Mouse (Mus musculus) C2C12 (cell line): ENCODE data around the gene Abcc5.

Source experiments
- CEBPB ChIP-seq: IDR thresholded peaks from one replicate; pipeline ENCODE4 v1.6.1; 2011; ENCODE audit warnings: low read depth, mild to moderate bottlenecking, control low read depth, moderate library complexity
- CTCF ChIP-seq: IDR thresholded peaks from one replicate; pipeline ENCODE4 v1.5.1; 2011; ENCODE audit not compliant: control insufficient read depth, insufficient read depth, insufficient read length
- FOSL1 ChIP-seq: IDR thresholded peaks from one replicate; pipeline ENCODE4 v1.8.0; 2011; ENCODE audit warnings: mild to moderate bottlenecking, low read length; ENCODE audit not compliant: poor library complexity, insufficient read depth, severe bottlenecking
- MAX ChIP-seq: IDR thresholded peaks from one replicate; pipeline ENCODE4 v1.6.1; 2011; ENCODE audit warnings: mild to moderate bottlenecking, control low read depth
- MYOD1 ChIP-seq: IDR thresholded peaks from one replicate; pipeline ENCODE4 v1.6.1; 2011; ENCODE audit warnings: low read depth; ENCODE audit not compliant: control insufficient read depth, insufficient read length
- MYOG ChIP-seq: IDR thresholded peaks from one replicate; pipeline ENCODE4 v1.6.1; 2011; ENCODE audit not compliant: control insufficient read depth, insufficient read length; ENCODE audit errors: extremely low read depth
- USF1 ChIP-seq: IDR thresholded peaks from one replicate; pipeline ENCODE4 v1.6.1; 2011; ENCODE audit warnings: low read depth, mild to moderate bottlenecking, control low read depth, moderate library complexity

- no peak for TF ChIP-seq CEBPB
- TF ChIP-seq CTCF, result no peak
- no peak for TF ChIP-seq USF1
- no peak for TF ChIP-seq MAX
- TF ChIP-seq MYOD1, result no peak
- TF ChIP-seq FOSL1, result no peak
- TF ChIP-seq MYOG, result no peak
These were observed 1.2 kb downstream of the Abcc5 start for GRCm38 (mm10) chr16:20424719-20425650.
